Mouse (Mus musculus) left cerebral cortex, postnatal 4 days (tissue): ENCODE measurements around the gene St8sia4. TPM values are rescaled to one million over a fixed set of nuclear protein-coding genes. Genes with fewer than 3 reads are reported as not detected.

Experiments
- DNase-seq: peaks from one replicate; pipeline ENCODE4 v3.0.0-alpha.2; 2022
- intact Hi-C: fragments of 180-260 bp; cut with DNase I; formaldehyde crosslinking; loops from one replicate; pipeline ENCODE4 v1.15.1; 2025
- total RNA-seq, 2 experiments: library from RNA; stranded (reverse); gene quantifications; 2 replicates each; pipeline ENCODE4 v1.2.3; 2021

The St8sia4 gene
- total RNA-seq = 10 to 100 TPM; 29.4 to 32.8 TPM

DNA sequence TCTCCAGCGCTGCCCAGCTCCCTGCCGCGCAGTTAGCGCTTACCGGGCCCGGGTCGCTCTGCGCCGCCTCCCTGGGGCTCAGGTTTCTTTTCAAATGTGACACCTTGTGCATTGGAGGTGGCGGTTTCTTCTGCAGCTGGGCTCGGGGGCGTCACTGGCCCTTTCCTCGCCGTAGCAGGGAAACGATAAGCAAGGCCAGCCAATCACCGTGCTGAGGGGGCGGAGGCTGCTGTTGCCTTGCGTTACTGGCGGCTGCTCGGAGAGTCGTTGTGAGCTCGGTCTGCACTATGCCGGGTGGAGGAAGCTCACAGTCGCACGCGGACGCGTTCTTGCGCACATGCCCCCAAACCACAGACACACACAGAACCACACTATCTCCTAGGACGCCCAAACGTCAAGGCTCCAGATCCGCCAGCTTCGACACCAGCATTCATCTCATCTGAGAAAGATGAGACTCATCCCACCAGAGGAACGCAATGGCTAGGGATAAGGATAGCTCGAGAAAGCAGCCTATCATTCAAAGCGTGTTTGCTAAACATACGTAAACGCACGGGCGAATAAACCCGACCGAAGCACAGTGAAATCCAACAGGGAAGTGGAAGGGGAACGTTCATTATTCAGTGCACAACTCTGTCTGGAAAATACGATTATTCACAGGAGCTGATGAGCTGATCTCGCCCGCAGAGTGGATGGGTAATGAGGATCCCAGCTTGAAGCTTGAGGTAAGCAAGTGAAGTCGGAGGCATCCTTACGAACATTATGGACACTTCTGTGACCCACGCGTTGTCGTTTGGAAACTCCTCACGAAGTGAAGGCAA lies at the start of gene St8sia4:
St8sia4 (minus strand) TSS at position 137 of the 818 bp plus-strand sequence.
- intact Hi-C loops = loop anchor here (10.0 kb wide), 1 partner anchor 1097 kb away; no protein-coding TSS in a partner anchor

DNA sequence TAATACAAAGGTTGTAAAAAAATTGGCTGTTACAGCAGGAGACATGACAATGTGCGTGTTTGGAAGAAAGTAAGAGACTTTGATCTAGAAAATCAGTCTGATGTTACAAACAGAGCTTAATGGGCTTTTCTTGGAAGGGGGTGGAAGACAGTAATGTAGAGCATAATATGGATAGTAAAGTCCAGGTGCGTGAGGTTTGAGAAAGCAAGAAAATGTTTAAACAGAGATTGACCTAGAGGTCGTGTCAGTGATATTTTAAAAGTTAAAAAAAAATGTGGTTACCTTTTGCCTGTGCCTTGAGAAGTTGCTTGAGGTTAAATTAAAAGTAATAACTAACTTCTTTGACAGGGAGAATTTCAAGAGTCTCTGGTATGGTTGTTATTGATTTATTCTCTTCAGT lies 41.8 kb upstream of the St8sia4 start:
- intact Hi-C loops = no loop called here
- DNase-seq = no peak

More for the DNA sequence above, at the start of gene St8sia4:
- peak; percentile 88 for DNase-seq

DNA sequence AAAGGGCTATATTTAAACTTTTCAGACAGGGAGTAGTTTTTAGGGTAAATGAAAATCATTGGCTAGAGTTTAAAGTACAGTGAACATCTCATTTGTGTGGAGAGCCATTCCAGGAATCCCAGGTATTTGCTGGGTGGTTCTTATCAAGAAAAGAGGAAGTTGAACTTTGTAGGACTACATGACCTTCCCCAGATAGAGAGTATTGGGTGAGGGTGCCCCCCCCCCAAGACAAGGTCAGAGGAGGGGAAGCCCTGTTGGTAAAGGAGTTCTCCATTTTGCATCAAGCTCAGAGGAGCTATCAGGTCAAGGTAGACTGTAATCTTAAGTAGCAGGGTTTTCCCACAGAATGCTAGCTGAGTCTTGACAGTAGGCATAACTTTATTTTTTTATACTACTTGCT lies 32.5 kb upstream of the St8sia4 start:
- DNase-seq = no peak
- intact Hi-C loops = no loop called here

DNA sequence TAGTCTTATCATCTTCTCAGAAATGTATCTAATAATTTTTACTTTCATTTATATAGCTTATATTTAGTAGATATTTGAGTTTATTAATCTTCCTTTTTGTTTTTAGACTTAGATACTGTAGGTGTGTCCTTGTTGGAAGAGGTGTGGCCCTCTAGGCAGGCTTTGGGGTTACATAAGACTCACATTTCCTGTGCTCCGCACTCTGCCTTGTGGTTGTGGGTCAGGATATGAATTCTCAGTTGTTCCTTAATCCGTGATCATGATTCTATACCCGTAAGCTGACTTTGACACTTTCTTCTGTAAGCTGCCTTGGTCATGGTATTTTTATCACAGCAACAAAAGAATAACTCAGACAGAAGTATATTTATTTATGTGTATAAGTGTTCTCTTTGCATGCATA lies 6.7 kb upstream of the St8sia4 start:
- DNase-seq = no peak
- intact Hi-C loops = no loop called here

DNA sequence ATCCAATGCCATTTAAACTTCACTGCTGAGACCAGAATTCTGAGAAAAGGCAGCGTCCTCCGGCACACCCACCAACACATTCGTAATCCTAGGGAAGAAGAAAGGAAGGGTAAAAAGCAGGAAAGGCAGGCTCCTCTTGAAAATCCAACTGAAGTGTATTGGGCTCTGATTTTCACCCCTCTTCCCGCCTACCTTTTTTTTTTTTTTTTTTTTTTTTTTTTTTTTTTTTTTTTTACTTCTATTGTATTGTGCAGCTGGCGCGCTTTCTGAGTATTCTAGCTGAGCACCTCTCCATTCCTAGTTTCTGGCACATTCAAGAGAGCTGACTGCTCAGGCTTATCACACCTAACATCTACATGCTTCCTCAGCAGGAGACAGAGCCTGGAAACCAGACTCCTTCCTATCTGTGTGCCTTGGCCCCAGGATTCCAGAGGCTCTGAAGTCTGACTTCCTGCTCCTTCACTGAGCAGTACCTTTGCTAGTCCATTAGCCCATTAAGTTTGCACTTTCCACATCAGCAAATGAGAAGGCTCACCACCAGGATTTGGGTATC lies 958 bp upstream of the St8sia4 start:
- intact Hi-C loops = loop anchor here (10.0 kb wide), 1 partner anchor 1096 kb away; no protein-coding TSS in a partner anchor
- DNase-seq = no peak

DNA sequence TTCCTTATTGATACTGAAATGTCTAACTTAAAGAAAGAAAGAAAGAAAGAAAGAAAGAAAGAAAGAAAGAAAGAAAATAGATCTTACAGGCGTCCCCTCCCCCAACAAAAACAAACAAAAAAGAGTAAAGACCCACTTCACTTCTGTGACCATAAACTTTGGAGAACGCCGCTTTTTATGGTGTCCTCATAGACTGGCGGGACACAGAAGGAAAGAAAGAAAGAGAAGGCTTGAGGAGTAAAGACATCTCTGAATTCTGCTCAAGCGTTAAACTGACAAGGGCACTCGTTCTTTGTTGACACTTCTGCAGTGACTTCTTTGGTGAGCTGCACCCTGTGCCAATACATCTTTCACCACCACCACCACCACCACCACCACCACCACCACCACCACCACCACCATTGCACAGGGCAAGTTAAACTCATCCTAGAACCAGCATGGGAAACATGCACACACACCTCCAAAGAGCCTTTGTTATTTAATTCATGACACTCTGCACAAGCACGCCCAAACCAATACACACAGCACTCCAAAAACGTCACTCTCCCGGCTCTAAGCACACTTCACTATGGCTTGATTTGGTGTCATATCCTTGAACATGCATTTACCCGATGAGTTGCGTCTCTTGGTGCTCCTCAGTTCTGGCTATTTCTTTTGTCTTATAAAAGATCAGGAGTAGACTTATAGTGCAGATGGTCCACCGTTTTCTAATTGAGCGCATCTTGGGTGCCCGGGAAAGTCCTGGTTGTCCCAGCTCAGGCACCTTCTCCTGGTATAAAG lies 640 bp downstream of the St8sia4 start:
- no peak for DNase-seq
- intact Hi-C loops = loop anchor here (10.0 kb wide), 1 partner anchor 1098 kb away; no protein-coding TSS in a partner anchor

DNA sequence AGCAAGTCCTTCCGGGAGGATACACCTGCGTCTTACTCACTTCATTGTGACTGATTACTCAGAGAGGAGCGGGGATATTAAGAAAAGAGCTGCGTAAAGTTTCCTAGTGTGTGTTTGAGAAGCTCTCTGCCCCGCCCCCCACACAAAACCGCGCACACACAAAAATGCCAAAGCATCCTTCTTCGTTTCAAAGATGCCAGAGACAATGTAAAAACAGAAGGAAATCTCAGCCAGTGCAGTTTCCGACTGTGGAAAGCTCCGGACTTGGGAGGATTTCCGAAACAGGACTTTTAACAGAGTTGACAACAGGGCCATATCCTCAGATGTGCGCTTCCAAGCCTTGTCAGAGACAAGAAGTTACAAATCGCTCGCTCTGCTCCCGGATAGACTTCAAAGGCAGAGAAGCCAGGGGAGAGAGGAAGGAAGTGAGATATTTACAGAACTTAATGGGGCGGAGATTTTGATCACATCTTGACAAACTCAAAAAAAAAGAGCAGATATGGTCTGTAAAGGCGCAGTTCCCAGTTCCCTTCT lies 1.4 kb downstream of the St8sia4 start:
- no peak for DNase-seq
- intact Hi-C loops = loop anchor here (10.0 kb wide), 1 partner anchor 1099 kb away; no protein-coding TSS in a partner anchor

DNA sequence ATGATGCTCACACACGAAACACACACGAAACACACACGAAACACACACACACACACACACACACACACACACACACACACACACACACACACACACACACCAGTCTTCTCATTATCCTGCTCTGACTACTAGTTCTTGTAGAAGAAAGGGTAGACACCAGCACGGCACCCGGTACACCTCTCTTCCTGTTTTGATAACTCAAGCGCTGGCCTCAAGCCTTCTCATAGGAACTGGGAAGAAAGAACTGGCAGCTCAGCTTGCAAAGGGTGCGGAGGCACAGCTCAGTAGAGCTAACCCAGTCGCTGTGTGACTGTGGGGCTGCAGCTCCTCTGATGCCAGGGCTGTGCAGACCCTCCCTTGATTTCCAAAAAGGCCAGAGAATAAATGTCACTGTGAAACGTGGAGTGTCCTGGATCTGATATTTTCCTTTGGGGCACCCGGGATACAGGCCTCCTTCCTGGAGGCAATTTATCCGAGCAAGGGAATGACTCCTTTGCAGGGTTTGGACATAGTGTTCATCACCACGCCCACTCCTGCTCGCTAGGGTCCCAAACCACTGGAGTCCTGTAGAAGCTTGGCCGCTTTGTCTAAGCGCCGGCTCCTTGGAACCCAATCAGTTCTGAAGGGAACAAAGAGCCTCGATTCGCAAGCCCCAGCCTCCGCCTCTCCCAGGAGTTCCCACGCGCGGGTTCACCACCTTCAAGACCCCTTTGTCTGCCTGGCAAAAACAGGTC lies 2.2 kb downstream of the St8sia4 start:
- intact Hi-C loops = loop anchor here (10.0 kb wide), 1 partner anchor 1100 kb away; no protein-coding TSS in a partner anchor
- DNase-seq = peak; percentile 22

DNA sequence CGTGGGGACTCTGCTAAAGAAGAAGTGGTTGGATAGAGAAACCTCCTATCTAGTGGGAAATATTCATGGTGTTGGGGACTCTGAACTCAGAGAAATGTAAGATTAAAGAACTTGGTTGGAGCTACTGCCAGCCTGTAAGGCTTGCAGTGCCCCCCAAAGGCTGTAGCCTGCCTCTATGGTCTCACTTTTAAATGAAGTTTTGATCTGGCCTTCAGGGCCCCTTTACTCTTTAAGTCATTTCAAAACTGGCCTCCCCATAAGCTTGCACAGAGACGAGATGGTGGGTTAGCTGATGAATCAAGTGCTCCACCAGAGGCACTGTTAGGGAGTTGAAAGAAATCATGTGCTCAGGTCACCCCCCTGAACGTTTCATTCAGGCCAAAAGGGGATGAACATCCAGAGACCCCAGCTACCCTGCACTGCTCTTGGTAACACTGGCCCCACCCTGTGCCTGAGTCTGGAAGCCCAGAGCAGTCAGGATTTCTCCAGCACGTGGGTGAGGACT lies 3.0 kb downstream of the St8sia4 start:
- no peak for DNase-seq
- intact Hi-C loops = loop anchor here (10.0 kb wide), 1 partner anchor 1100 kb away; no protein-coding TSS in a partner anchor

DNA sequence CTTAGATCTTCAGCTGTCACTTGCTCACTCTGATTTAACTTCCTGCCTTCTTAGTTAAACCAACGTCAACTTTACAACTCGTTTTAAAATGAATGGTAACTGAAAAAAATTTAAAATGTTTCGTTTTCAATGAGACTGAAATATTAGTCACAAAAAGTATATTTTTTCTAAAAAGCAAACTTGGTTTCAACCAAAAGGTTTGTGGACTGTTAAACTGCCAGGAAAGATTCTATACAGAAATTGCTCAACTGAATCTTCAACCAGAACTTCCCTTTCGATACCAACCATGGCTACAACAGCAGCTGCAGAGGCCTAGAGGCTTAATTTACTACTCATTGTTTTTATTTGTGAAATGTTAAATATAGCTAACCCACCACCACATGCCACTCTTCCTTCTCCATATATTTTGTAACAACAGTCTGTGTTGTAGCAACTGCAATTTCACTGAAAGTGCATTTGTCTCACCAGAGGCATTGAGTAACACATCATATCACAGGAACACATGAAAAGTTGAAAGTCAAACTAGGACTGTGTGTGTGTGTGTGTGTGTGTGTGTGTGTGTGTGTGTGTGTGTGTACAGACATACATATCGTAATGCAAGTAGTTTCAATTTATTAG lies 10.2 kb downstream of the St8sia4 start:
- DNase-seq = no peak
- intact Hi-C loops = no loop called here

DNA sequence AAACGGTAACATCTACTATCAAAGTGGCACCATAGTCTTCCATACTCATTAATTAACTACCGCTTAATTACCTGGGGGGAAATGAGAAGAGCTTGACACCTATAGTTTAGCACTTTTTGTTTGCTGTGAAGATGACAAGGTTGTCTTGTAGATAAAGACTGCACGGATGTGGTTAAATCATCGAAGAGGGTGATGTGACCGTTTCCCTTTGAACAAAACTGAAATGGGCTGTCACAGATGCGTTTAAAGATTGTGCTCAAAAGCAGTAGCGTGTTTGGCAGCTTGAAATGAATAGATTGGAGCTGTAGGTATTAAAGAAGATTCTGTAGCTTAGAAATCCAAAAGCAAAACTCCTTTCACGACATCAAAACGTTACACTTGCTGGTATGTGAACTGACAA lies 11.8 kb downstream of the St8sia4 start:
- intact Hi-C loops = no loop called here

DNA sequence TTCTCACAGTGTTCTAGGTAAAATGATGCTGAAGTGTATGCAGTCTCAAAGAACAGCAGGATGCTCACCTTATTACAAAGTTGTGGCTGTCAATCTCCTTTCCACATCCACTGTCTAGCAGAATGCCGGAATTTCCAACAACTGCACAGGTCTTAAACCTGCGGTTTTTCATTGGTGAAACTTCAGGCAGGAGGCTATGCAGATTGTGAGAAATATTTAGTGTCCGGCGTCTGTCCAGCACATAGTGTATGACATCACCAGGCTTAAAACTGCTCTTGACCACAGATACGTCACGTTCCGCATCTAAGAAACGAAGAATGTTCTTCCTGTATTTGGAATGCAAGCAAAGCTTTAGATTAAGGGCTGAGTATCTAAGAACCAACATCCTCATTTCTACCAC lies 13.9 kb downstream of the St8sia4 start:
- intact Hi-C loops = no loop called here
- DNase-seq = no peak

More for the DNA sequence above, 11.8 kb downstream of the St8sia4 start:
- DNase-seq = no peak

DNA sequence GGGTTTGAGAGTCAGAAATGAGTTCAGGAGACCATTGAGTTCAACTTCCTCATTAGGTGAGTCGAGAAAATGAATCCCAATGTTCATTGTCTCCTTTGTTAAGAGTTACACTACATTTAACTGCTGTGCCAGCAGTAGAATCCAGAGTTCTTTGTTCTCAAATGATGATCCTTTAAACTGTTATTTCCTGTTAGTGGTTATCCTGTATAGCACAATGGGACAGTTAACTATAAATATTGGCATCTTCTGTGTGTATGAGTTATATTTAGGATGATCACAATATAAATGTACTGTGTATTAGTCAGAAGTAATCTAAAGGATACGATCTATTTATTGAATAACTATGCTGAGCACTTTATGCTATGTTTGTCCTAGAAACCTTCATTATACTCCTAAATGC lies 23.1 kb downstream of the St8sia4 start:
- intact Hi-C loops = no loop called here
- no peak for DNase-seq

DNA sequence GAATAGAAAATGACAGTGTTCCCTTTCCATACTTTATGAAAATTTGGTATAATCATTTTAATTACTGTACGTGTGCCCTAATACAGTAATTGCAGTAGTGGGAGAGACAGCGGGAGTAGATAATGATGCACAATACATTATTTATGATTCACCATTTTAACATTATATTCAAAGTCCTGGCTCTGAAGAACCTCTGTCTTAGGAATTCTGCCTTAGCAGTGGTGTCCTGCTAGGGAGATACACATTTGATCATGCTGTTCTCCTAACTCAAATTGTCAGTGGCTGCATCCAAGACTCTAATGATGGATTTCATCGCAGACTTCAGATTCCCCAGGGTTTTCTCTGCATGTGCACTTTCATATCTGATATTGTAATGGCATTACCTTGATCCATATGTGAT lies 28.4 kb downstream of the St8sia4 start:
- DNase-seq = no peak
- intact Hi-C loops = no loop called here

DNA sequence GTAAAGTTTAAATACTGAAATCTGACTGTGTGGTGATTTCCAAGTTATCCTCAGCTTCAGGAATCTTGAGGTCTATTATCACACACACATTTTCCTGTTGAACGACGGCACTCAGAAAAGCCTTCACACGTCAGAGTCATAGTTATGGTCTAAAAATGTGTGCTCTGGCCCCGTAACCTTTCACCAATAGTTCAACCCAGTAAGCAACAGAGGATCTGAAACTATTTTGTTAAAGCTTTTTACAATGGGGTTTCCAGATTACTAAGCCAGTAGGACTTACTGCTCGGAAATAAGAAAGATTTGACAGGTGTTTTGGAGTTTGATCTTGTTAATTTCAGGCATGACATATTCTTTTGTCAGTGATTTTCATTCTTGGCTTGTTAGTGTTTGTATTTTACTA lies 43.0 kb downstream of the St8sia4 start:
- intact Hi-C loops = no loop called here
- DNase-seq = no peak

DNA sequence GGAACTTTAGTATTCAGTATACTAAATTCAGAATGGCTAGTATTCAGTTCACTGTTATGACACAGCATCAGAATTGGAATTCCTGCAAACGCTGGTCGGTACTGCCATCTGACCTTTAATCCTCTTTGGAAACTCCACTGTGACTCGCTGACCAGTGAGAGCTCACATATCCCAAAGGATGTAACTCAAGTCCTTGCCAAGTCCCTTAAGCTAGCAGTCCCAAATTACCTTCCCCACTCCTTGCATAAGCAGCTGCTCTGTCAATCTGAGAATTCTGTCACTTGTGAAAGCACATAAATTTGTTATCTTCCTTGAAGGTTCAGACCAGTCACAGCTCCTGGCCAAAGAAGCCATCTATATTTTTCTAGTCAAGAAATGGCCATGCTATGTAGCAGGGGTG lies 48.7 kb downstream of the St8sia4 start:
- intact Hi-C loops = no loop called here
- no peak for DNase-seq

DNA sequence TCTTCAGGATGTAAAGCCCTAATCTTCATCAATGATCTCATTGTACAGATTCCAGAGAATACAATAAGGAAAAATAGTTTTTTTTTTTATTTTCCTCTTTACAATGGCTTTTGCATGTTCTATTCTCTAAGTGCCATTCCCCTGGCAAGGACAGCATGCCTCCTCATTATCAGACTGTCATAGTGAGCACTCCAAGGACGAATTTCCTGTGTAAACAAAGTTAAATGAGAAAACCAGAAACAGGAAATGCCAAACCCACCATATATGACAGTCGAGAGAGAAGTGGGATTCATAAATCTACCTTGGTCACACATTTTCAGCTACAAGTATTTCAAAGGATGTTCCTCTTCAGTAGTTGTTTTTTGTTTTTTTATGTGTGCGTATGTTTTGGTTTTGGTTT lies 49.2 kb downstream of the St8sia4 start:
- intact Hi-C loops = no loop called here
- DNase-seq = no peak

DNA sequence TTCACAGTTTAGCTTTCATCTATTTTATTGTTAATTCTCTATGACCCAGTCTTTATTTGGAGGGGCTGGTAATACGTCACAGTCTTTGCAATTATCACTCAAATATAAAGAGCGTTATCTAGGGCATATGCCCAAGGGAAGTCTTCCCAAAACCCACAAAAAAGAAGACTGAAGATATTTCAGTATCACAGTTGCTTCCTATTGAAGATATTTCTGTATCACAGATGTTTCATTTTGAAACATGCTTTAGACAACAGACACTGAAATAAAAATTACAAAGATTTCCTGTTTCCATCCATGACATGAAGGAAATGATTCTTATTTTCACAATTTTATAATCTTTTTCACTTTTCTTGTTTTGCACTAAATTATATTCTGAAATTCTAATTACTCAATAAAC lies 57.4 kb downstream of the St8sia4 start:
- DNase-seq = no peak
- intact Hi-C loops = no loop called here

DNA sequence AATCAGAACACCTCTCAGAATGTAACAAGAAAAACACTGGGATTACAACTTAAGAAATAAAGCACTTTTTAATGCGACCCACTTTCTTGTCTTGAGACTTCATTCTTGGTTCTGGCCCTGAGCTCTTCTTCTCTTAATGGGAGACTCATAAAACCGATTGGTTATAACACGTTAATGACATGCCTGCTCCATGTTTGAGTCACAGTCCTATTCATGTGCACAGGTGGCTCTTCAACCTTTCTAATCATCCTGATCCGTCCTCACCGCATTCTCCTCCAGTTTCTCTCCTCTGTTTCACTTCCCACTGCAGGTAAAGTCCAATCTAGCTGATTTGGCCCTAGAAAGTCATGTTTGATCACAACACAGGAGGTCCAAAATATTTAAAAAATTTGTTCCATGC lies 58.3 kb downstream of the St8sia4 start:
- intact Hi-C loops = no loop called here
- DNase-seq = no peak

DNA sequence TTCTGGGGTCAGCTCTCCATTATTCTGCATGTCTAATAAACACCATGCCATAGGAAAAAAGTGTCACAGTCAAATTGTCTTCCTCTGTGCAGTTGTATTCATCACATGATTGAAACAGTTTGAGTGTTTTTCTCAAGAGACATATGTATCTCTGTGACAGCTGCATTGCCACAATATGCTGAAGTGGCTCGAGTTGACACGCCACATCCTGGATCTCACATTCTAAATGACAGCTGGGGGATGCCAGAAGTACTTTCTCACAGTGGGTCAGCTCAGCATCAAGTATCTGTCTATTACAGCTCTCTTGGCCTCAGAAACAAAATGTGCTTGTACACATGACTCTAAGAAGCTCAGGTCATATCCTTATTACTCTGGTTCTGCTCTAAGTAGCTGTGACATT lies 61.9 kb downstream of the St8sia4 start:
- intact Hi-C loops = no loop called here

More for the DNA sequence above, 61.9 kb downstream of the St8sia4 start:
- no peak for DNase-seq
